Mouse (Mus musculus): ENCODE results near the gene Wnt7b. TPM values are rescaled to one million over a fixed set of nuclear protein-coding genes. Genes with fewer than 3 reads are reported as not detected.
A peak's percentile ranks its signal among the peaks of the same experiment; 100 is the strongest.

Gene Wnt7b
- polyA plus RNA-seq, 1 experiment: not detected

DNA sequence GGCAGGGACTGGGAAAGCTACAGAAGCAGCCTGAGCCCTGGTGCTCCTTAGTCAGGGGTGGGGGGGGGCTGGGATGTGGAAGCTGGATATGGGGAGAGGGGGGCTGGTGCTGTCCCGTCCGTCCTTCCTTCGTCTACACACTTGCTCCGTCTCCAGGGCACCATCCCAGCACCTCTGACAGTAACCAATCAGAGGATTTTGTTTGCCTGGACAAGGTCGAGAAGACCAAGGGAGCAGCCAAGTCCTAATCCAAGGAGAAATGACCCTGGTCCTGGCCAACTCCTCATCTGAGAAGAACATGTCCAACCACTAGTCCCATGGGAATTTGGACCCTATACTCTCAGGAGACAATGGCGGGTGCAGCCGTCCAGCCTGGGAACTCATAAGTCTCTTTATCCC, 18.4 kb upstream of the Wnt7b start:
- TF ChIP-seq CTCF (IDR thresholded peaks at IDR 0.05; ENCODE audit: extremely low read depth, insufficient read length, insufficient replicate concordance, low read depth, low read length) (no peak), POLR2A (IDR thresholded peaks at IDR 0.05; ENCODE audit: low read depth, low read length) (no peak)
- H3K36me3 ChIP-seq (ENCODE audit: control insufficient read depth, insufficient read depth, low read length): no peaks in the 10 kb centered on the region
- peaks cover 11% of the 10 kb centered on the region for H3K4me1 ChIP-seq (ENCODE audit: control insufficient read depth, insufficient read depth, insufficient read length, low read length)
- 52% methylated on average over 7 of the region's 7 CpGs for WGBS
- H3K27me3 ChIP-seq (ENCODE audit: control insufficient read depth, insufficient read depth, low read length): no peaks in the 10 kb centered on the region
- 0 out of 2 replicates have a peak overlapping the region, but pooled peaks have one; percentile 22 for H3K27ac ChIP-seq (ENCODE audit: insufficient read depth, low read depth, low read length)
- H3K4me3 ChIP-seq (ENCODE audit: low read depth, low read length): no peak overlapping the region

DNA sequence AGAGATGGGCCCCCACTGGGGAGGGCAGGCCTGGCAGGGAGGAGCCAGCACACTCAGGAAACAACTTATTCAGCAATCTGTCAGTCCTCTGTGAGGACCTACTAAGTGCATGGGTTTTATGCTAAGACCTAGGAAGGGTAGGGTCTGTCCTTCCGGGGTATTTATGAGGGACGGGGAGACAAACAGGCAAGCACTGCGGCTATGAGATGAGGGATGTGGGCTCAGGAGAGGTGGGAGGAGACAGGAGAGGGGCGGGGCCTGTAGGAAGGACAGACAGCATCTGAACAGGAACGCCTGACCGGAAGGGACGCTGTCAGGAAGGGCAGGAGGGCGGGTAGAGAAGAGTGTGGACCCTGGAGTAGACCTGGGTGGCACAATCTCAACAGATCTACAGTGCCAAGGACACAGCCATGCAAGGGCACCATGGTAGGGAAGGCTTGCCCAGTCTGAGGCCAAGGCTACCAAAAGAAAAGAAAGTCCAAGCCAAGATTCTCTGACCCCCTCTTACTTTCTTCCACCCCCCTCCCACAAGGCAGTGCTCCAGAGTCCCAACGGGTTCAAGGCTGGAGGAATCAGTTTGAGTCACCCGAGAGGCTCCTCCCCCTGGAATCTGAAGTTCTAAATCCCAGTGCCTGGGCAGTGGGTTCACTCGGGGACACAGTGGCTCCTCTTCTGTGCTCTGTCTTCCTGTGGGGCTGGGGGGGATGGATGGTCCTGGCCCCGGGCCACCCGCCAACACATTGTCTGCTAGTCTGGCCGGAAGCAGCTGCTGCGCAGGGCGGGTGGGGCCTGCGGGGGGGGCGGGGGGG, 17.8 kb upstream of the Wnt7b start:
- WGBS: 18% methylated on average over 17 of the region's 18 CpGs
- TF ChIP-seq POLR2A (IDR thresholded peaks at IDR 0.05; ENCODE audit: low read depth, low read length): no peak
- no peak for TF ChIP-seq CTCF (IDR thresholded peaks at IDR 0.05; ENCODE audit: extremely low read depth, insufficient read length, insufficient replicate concordance, low read depth, low read length)
- H3K4me3 ChIP-seq (ENCODE audit: low read depth, low read length): peak overlapping the region; percentile 6; the same call in 1 of the 2 replicates

GRCm38 (mm10) chr15:85598984-85599886, 17.0 kb upstream of the Wnt7b start:
- peak overlapping the region; percentile 77 for H3K27ac ChIP-seq (ENCODE audit: insufficient read depth, low read depth, low read length)
- TF ChIP-seq CTCF (IDR thresholded peaks at IDR 0.05; ENCODE audit: extremely low read depth, insufficient read length, insufficient replicate concordance, low read depth, low read length): peak; percentile 90; the same call in 1 of the 2 replicates
- no peak for TF ChIP-seq POLR2A (IDR thresholded peaks at IDR 0.05; ENCODE audit: low read depth, low read length)
- H3K4me3 ChIP-seq (ENCODE audit: low read depth, low read length): no peak overlapping the region
- H3K4me1 ChIP-seq (ENCODE audit: control insufficient read depth, insufficient read depth, insufficient read length, low read length): peaks cover 11% of the 10 kb centered on the region
- no peaks in the 10 kb centered on the region for H3K36me3 ChIP-seq (ENCODE audit: control insufficient read depth, insufficient read depth, low read length)
- H3K27me3 ChIP-seq (ENCODE audit: control insufficient read depth, insufficient read depth, low read length): no peaks in the 10 kb centered on the region
- WGBS: 33% methylated on average over 17 of the region's 17 CpGs

More for the DNA sequence above, 17.8 kb upstream of the Wnt7b start:
- no peaks in the 10 kb centered on the region for H3K27me3 ChIP-seq (ENCODE audit: control insufficient read depth, insufficient read depth, low read length)
- H3K36me3 ChIP-seq (ENCODE audit: control insufficient read depth, insufficient read depth, low read length): no peaks in the 10 kb centered on the region
- peaks cover 11% of the 10 kb centered on the region for H3K4me1 ChIP-seq (ENCODE audit: control insufficient read depth, insufficient read depth, insufficient read length, low read length)
- peak overlapping the region; percentile 77 for H3K27ac ChIP-seq (ENCODE audit: insufficient read depth, low read depth, low read length)

GRCm38 (mm10) chr15:85598443-85598842, 16.2 kb upstream of the Wnt7b start:
- no peak overlapping the region for H3K27ac ChIP-seq (ENCODE audit: insufficient read depth, low read depth, low read length)
- peaks cover 11% of the 10 kb centered on the region for H3K4me1 ChIP-seq (ENCODE audit: control insufficient read depth, insufficient read depth, insufficient read length, low read length)
- H3K27me3 ChIP-seq (ENCODE audit: control insufficient read depth, insufficient read depth, low read length): no peaks in the 10 kb centered on the region
- TF ChIP-seq CTCF (IDR thresholded peaks at IDR 0.05; ENCODE audit: extremely low read depth, insufficient read length, insufficient replicate concordance, low read depth, low read length) (no peak), POLR2A (IDR thresholded peaks at IDR 0.05; ENCODE audit: low read depth, low read length) (no peak)
- H3K36me3 ChIP-seq (ENCODE audit: control insufficient read depth, insufficient read depth, low read length): no peaks in the 10 kb centered on the region
- WGBS: 64% methylated on average over 5 of the region's 5 CpGs
- no peak overlapping the region for H3K4me3 ChIP-seq (ENCODE audit: low read depth, low read length)

- H3K4me3 ChIP-seq (ENCODE audit: low read depth, low read length): no peak overlapping the region
- WGBS: 74% methylated on average over 3 of the region's 3 CpGs
- no peak for TF ChIP-seq CTCF (IDR thresholded peaks at IDR 0.05; ENCODE audit: extremely low read depth, insufficient read length, insufficient replicate concordance, low read depth, low read length)
- no peak for TF ChIP-seq POLR2A (IDR thresholded peaks at IDR 0.05; ENCODE audit: low read depth, low read length)
- H3K27me3 ChIP-seq (ENCODE audit: control insufficient read depth, insufficient read depth, low read length): no peaks in the 10 kb centered on the region
- H3K36me3 ChIP-seq (ENCODE audit: control insufficient read depth, insufficient read depth, low read length): no peaks in the 10 kb centered on the region
- H3K4me1 ChIP-seq (ENCODE audit: control insufficient read depth, insufficient read depth, insufficient read length, low read length): peaks cover 8% of the 10 kb centered on the region
- no peak overlapping the region for H3K27ac ChIP-seq (ENCODE audit: insufficient read depth, low read depth, low read length)
Observed at GRCm38 (mm10) chr15:85597403-85597802, 15.1 kb upstream of the Wnt7b start.

- 63% methylated on average over 4 of the region's 4 CpGs for WGBS
- Histone ChIP-seq H3K4me1 (ENCODE audit: control insufficient read depth, insufficient read depth, insufficient read length, low read length) (no peaks in the 10 kb centered on the region), H3K27me3 (ENCODE audit: control insufficient read depth, insufficient read depth, low read length) (no peaks in the 10 kb centered on the region), H3K4me3 (ENCODE audit: low read depth, low read length) (no peak overlapping the region), H3K36me3 (ENCODE audit: control insufficient read depth, insufficient read depth, low read length) (no peaks in the 10 kb centered on the region), H3K27ac (ENCODE audit: insufficient read depth, low read depth, low read length) (no peak overlapping the region)
- TF ChIP-seq CTCF (IDR thresholded peaks at IDR 0.05; ENCODE audit: extremely low read depth, insufficient read length, insufficient replicate concordance, low read depth, low read length) (no peak), POLR2A (IDR thresholded peaks at IDR 0.05; ENCODE audit: low read depth, low read length) (no peak)
Observed at GRCm38 (mm10) chr15:85592674-85593073, 10.4 kb upstream of the Wnt7b start.

DNA sequence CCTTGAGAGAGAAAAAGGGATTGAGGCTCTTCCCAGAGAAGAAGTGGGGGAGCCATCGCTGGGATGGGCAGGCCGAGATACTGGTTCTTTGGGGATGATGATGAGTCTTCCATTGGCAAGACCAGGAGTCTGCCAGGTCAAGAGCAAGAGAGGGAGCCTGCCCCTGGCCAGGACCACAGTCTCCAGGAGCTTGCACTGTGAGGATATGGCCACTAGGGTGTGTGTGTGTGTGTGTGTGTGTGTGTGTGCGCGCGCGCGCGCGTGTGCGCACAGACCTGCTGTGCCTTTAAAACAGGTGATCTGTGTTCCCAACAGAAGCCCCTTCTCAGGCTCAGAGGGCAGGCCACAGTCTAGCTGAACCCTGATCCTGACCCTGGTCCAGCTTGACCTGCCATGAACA, 8.6 kb upstream of the Wnt7b start:
- H3K4me1 ChIP-seq (ENCODE audit: control insufficient read depth, insufficient read depth, insufficient read length, low read length): no peaks in the 10 kb centered on the region
- no peak overlapping the region for H3K27ac ChIP-seq (ENCODE audit: insufficient read depth, low read depth, low read length)
- WGBS: 86% methylated on average over 10 of the region's 10 CpGs
- H3K4me3 ChIP-seq (ENCODE audit: low read depth, low read length): no peak overlapping the region
- H3K27me3 ChIP-seq (ENCODE audit: control insufficient read depth, insufficient read depth, low read length): no peaks in the 10 kb centered on the region
- TF ChIP-seq POLR2A (IDR thresholded peaks at IDR 0.05; ENCODE audit: low read depth, low read length): no peak
- TF ChIP-seq CTCF (IDR thresholded peaks at IDR 0.05; ENCODE audit: extremely low read depth, insufficient read length, insufficient replicate concordance, low read depth, low read length): no peak
- no peaks in the 10 kb centered on the region for H3K36me3 ChIP-seq (ENCODE audit: control insufficient read depth, insufficient read depth, low read length)
